Mouse (Mus musculus) testis, postnatal 14 days (tissue): ENCODE results near the gene Senp6.
"Not testable (repeated sequence)": the region's sequence is repeated elsewhere in the genome, so short reads cannot be mapped to it uniquely, and the experiment has no call there.

Source experiments
- DNase-seq: peaks from one replicate; pipeline ENCODE4 v3.0.0; 2021; ENCODE audit warnings: low spot score

Senp6 gene

DNA sequence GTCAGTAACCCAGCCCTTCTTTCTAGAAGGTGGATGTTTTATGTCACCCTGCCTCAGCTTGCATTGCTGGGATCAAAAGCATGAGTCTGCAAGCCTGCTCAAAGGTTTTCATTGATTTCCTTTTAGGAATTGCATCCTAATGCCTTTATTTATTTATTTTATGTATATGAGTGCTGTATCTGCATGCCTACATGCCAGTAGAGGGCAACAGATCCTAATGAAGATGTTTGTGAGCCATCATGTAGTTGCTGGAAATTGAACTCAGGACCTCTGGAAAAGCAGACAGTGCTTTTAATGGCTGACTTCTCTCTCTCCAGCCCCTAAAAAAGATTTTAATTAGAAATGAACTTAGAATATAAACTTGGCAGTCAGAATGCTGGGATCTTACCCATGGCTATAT, 8.2 kb downstream of the Senp6 start:
- no peak for DNase-seq

GRCm38 (mm10) chr9:80080941-80081340, 14.2 kb downstream of the Senp6 start:
- DNase-seq = no peak

- no peak for DNase-seq
These were observed 17.9 kb downstream of the Senp6 start for GRCm38 (mm10) chr9:80084429-80085092.

DNA sequence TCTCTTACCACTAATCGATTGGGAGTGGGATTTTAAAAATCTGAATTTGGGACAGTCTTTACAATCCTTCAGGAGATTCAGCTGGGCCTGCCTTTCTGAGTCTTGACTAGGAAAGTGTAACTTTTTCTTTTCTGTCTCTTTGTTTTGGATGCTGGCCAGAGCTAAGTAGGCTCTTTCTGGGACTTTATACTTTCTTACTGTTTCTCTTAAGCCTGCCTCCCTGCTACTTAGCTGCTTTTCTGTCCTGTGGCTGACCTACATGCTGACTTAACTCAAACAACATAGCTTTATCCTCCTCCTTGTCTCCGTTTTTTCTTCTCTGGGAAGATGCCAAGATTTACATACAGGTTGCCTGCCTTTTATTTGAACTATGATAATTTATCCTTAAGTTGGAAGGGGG, 19.0 kb downstream of the Senp6 start:
- DNase-seq = no peak

GRCm38 (mm10) chr9:80086272-80086966, 19.7 kb downstream of the Senp6 start:
- not testable (repeated sequence) for DNase-seq

DNA sequence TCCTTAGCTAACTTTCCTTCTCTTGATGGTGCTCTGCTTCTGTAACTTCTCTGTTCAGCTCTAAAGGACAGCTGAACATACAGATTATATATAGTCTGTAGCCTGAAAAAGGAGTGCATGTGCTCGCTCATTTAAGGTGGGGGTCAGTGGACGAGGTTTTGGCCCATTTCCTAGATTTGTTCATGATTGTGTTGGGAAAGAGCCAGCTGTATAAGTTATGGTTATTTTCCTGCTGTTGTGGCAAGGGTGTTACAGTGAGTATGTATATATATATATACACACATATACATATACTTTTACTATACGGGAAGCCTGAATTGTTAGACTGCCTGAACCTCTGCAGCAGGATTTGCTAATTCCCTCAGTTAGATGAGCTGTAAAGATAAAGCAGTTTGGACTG, 22.7 kb downstream of the Senp6 start:
- DNase-seq = no peak

DNA sequence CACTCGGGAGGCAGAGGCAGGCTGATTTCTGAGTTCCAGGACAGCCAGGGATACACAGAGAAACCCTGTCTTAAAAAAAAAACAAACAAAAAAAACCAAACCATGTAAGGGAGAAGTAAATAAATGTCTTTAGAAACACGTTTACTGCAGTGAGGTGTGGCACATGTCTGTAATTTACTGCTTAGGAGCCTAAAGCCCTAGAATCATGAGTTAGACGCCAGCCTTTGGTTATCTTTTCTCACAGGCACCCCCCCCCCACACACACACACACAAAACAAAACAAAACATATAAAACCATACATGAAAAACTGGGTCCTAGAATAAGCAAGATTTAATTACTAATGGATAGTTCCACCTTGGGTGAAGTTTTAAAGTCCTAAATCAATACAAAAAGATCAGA, 29.6 kb downstream of the Senp6 start:
- DNase-seq = no peak

GRCm38 (mm10) chr9:80145992-80146587, 79.4 kb downstream of the Senp6 start:
- DNase-seq = no peak

- no peak for DNase-seq
These were observed 82.9 kb downstream of the Senp6 start for GRCm38 (mm10) chr9:80149594-80149993.

- no peak for DNase-seq
These were observed 88.6 kb downstream of the Senp6 start for GRCm38 (mm10) chr9:80155277-80155676.

DNA sequence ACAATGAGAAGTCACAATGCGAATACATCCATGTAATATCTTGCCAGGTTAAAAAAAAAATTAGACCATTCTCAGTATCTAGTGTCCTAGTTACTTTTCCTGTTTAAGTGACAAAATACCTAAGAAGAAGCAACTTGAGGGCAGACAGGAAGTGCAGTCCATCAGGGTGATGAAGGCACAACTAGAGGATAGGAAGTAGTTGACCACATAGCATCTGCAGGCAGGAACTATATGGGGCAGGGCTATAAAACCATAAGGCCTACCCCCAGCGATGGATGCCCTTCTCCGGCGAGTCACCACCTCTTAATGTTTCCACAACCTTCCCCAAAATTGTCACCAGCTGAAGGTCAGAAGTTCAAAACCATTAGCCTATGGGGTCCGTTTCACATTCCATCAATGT, 90.1 kb downstream of the Senp6 start:
- no peak for DNase-seq

DNA sequence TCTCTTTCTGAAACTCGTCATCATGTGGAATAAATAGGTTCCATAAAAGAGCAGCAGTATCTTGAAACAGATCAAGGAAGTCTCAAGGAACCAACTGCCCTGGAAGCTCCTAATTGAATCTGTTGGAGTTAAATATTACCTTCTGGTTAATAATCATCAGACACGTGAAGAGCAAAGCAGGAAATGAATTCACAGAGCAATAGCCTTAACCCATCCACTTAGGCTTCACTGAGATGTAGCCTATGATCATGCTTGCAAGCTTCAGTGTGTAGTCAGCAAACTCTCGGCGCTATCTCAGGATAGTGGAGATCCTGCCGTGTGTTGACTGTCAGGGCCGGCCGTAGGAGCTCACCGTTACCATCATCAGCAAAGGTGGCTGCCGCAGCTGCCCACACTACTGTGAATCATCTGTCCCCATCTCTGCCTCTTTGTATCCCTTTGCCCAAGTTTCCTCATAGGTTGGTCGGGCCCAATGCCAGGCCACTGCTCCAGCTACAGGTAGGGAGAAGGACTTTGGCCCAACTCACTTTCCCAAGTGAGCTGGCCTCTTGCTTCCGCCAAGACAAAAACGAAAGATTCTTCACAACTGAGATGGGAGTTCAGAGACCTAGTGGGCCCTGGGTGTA, 91.2 kb downstream of the Senp6 start:
- no peak for DNase-seq

DNA sequence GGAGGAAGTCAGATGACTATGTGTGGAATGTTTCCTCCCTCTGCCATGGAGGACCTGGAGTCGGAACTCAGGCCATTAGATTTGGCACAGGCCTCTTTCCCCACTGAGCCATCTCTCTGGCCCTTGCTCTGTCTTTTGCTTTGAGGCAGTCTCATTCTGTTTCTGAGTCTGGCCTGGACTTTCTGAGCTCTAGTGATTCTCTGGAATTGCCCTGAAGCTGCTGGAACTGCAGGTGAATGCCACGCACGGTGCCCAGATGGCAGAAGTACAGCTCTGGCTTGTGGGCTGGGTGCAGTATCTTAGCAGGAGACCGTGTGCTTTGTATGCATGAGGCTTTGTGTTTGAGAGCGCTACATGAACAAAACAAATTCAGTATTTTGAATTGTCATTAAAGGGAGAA, 92.2 kb downstream of the Senp6 start:
- no peak for DNase-seq

DNA sequence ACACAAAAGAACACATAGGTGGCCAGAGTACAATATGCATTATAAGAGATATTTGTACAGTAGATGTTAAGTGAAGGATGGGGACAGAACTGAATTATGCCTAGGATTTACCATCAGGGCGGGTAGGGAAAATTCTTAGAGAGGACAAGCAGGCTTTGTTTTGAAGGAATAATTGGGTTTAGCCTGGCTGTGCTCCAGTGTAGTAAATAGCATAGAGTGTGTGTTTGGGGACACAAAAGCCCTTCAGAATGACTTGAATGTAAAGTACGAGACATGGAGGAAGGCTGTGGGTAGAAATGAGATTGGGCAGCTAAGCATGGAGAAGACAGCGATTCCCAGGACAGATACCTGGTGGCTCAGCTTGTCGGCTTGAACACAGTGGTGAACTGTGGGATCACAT, 94.7 kb downstream of the Senp6 start:
- no peak for DNase-seq

DNA sequence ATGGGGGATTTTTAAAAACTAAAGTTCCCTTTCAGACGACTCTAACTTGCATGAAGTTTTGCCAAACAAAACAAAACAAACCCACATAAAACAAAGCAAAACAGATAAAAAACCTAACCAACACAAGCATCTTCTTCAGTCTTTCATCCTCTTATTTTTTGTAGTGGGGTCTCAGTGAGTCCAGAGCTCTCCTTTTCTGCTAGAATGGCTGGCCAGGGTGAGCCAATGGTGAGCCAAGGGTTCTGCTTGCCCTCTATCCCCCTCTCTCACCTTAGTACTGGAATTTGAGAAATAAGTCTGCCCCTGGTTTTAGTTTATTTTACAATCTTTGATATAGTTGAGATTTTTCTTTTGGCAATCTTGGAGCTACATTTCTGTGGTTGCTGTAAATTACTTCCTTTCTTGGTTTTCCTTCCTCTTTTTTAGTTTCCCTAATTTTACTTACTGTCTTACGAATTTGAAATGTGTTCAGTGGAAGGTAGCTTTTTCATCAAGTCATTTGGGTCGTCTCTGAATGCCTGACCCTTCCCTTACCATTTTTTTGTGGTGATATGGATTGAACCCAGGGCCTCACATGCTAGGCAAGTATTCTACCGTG, 96.5 kb downstream of the Senp6 start:
- no peak for DNase-seq

DNA sequence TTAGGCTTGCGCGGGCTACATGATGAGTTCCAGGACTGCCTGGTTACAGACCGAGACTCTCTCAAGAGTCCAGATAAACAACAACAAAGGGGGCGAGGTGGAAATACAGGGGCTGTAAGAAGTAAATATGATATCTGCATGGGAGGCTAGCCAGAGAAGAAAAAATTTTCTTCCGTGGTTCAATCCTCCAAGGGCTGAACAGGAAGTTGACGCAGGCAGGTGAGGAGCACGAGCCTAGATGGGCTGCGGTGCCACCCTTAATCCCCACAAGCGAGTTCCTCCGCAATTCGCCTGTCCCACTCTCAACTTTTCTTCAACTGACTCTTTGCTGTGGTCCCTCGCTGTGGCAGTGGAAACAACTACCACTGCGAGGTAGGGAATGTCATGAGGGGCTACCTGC, 97.5 kb downstream of the Senp6 start:
- DNase-seq = peak; percentile 14

DNA sequence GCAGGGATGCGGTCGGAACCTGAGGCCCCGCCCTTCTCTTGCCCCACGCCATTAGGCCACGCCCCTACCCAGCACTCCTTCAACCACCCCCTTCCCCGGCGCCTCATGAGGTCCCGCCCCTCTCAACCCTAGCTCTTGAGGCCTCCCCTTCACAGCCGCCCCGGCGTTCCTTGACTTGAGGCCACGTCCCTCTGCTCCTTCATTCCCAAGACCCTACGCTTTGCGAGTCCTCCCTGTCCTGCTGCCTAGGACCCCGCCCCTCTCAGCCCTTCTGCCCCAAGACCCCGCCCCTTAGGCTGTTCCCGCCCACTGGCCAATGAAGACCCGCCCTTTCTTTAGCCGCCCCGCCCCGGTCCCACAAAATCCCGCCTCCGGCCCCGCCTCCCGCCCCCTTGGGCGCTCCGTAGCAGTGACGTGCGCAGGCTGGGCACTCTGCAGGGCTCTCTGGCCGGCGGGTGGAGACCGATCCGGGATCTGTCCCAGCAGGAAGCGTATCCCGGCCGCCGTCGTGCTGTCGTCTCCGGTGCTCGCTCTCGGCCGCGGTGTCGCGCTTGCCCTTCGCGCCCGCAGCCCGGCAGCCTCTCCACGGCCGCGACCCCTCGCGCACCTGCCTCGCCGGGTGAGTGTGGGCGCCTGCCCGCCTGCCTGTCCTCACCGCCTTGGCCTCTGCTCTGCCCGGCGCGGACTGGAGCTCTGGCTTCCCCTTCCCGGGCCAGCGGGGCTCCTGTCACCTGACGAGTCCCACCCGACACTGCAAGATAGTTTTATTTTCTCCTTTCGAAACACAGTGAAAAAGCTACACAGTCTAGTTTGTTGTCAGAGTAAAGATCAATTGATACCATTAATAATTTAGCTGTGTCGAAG, 98.1 kb downstream of the Senp6 start, which contains the start of gene Myo6:
Myo6 (plus strand) TSS at position 421 of the 864 bp plus-strand sequence.
- DNase-seq = peak; percentile 93

DNA sequence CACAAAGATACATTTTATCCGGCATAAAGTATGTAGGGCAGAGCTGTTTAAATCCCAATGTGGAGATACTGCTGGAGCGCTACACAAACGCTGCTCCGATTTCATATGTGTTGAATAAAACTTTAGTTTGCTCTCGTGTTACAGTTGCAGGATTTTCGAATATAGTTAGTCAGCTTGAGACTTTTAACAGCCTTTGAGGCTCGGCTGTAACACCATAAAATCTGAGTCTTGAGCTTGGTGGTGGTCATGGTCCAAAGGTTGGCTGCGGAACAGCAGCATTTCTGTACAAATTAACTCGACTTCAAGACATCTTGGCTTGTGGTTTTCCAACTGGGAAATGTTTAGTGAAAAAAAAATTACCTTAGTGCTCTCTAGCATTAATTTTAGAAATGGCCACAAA, 99.0 kb downstream of the Senp6 start:
- no peak for DNase-seq

- no peak for DNase-seq
These were observed 99.7 kb downstream of the Senp6 start for GRCm38 (mm10) chr9:80166425-80166824.

DNA sequence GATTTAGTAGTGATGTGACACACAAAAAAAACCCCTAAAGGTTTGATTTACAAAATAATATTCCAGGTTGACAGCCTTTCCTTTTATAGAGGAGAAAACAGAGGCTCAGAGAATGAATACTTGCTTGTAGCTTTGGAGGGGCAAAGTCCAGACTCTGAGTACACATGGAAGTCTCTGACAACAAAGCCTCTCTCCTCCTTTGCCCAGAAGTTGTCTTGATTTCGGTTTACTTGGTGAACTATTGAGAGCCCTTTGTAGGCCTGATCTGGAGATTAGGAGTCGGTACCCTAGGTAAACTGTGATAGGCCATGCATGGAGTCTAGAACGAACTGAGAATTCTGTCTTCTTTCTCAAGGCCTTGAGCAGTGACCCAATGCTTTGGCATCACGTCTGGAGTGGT, 100.4 kb downstream of the Senp6 start:
- DNase-seq = no peak

DNA sequence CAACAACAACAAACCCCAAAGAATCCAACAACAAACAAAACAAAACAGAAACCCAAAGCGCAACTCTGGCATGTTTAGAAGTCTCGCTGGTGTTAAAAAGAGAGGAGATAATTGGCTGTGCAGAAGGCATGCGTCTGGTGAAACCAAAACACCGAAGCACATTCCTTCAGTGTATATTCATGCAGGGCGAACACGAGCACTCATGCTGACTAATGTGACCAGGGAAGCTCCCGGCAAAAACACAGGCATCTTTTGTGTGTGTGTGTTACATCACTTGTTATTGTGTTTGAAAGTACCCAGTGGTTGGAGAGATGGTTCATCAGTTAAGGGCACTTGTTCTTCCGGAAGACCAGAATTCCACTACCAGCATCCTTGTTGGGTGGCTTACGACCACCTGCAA, 102.8 kb downstream of the Senp6 start:
- no peak for DNase-seq

GRCm38 (mm10) chr9:80171241-80171640, 104.5 kb downstream of the Senp6 start:
- no peak for DNase-seq
